Mouse (Mus musculus) testis, adult 2 months (tissue): ENCODE results near the gene Wnt9a. TPM values are rescaled to one million over a fixed set of nuclear protein-coding genes. Genes with fewer than 3 reads are reported as not detected.
"Not testable (repeated sequence)": the region's sequence is repeated elsewhere in the genome, so short reads cannot be mapped to it uniquely, and the experiment has no call there.

Experiments used
- H3K27ac ChIP-seq: fragments of 200-500 bp; 2 replicates; pipeline ENCODE4 v1.5.1; 2012; ENCODE audit warnings: low read depth, low read length; ENCODE audit not compliant: control insufficient read depth, insufficient read depth
- H3K27me3 ChIP-seq: fragments of 200-500 bp; 2 replicates; pipeline ENCODE4 v1.6.1; 2012; ENCODE audit warnings: mild to moderate bottlenecking, low read length, moderate library complexity; ENCODE audit not compliant: control insufficient read depth, insufficient read depth
- H3K36me3 ChIP-seq: fragments of 200-500 bp; 2 replicates; pipeline ENCODE4 v1.6.1; 2012; ENCODE audit warnings: mild to moderate bottlenecking, low read length; ENCODE audit not compliant: control insufficient read depth, insufficient read depth
- H3K4me1 ChIP-seq: fragments of 200-500 bp; 2 replicates; pipeline ENCODE4 v1.6.1; 2012; ENCODE audit warnings: low read length; ENCODE audit not compliant: control insufficient read depth, insufficient read depth
- H3K4me3 ChIP-seq: fragments of 200-500 bp; 2 replicates; pipeline ENCODE4 v1.5.1; 2012; ENCODE audit warnings: low read depth, mild to moderate bottlenecking, low read length, moderate library complexity, mixed read lengths; ENCODE audit not compliant: control insufficient read depth
- CTCF ChIP-seq: fragments of 200-500 bp; IDR thresholded peaks from 2 replicates; pipeline ENCODE4 v1.5.1; 2012; ENCODE audit warnings: low read depth, mild to moderate bottlenecking, inconsistent platforms, low read length, moderate library complexity; ENCODE audit not compliant: control insufficient read depth, insufficient read depth, insufficient replicate concordance
- POLR2A ChIP-seq: fragments of 200-500 bp; IDR thresholded peaks from 2 replicates; pipeline ENCODE4 v1.6.1; 2012; ENCODE audit warnings: low read depth, mild to moderate bottlenecking, inconsistent platforms, low read length, moderate library complexity; ENCODE audit not compliant: control insufficient read depth
- polyA plus RNA-seq: library from polyadenylated mRNA; depleted of rRNA; stranded (reverse); fragments of >200 nt; gene quantifications from 2 replicates; pipeline ENCODE4 v1.2.3, GENCODE M21; 2012; rRNA removed

Wnt9a gene
- polyA plus RNA-seq, 1 experiment, result 0.40 TPM

DNA sequence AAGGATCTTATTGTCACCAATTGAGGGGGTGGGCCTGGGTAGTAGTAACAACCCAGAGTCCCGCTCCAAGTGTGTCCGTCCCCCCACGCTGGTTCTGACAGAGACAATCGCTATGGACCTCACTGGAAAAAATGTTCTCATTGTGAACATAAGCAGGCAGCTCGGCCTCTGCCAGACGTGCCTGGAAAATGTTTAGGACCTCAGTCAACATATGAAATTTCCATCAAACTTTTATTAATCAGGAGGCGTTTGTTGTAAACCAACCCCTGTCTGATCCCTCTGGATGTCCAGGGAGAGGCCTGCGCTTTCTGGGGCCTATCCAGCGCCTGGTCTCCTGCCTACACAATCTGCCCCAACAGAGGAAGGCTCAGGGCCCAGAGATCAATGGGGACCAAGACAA is 57.3 kb downstream of the Wnt9a start:
- no peaks in the 10 kb centered on the region; the same call in 1 of the 2 replicates for H3K4me1 ChIP-seq
- no peak overlapping the region for H3K27ac ChIP-seq
- no peaks in the 10 kb centered on the region for H3K36me3 ChIP-seq
- no peak overlapping the region for H3K4me3 ChIP-seq
- TF ChIP-seq POLR2A, result no peak
- no peak for TF ChIP-seq CTCF
- no peaks in the 10 kb centered on the region for H3K27me3 ChIP-seq

DNA sequence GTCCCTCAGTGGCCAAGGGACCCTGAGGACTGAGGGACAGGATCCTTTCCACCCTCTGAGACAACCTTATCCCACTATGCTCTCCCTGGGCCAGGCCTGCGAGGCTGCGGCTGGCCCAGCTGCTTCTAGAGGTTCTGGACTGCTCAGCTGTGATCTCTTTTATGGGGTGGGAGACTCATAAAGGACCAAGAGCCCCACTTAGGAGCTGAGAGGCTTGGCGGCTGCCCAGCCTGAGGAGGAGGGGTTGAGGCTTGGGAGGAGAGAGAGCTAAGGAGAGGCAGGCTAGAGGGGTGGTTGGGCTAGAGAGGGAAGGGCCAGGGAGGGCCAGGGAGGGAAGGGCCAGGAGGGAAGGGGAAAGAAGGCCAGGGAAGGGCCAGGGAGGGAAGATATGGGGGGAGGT is 57.7 kb downstream of the Wnt9a start:
- H3K4me3 ChIP-seq, result no peak overlapping the region
- TF ChIP-seq CTCF (no peak), POLR2A (no peak)
- no peak overlapping the region for H3K27ac ChIP-seq
- H3K27me3 ChIP-seq, result no peaks in the 10 kb centered on the region
- H3K4me1 ChIP-seq, result no peaks in the 10 kb centered on the region; the same call in 1 of the 2 replicates
- H3K36me3 ChIP-seq, result no peaks in the 10 kb centered on the region

DNA sequence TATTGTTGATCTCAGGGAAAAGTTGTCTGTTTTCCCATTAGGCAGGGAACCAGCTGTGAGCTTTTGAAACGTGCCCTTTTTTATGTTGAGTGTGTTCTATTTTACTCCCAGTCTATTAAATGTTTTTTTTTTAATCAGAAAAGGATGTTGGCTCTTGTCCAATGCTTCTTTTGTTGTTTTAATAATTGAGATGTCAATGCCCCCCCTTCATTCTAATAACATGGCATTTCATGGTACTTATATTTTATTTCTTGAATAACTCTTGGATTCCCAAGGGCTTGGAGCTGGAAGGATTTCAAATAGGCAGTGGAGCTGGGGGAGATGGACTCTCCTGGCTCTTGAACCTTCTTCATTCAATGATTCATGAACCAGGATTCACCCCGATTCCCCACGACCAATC is 59.3 kb downstream of the Wnt9a start:
- H3K4me3 ChIP-seq, result no peak overlapping the region
- H3K36me3 ChIP-seq, result no peaks in the 10 kb centered on the region
- no peaks in the 10 kb centered on the region; the same call in 1 of the 2 replicates for H3K4me1 ChIP-seq
- TF ChIP-seq POLR2A, result no peak
- TF ChIP-seq CTCF, result no peak
- no peak overlapping the region for H3K27ac ChIP-seq
- no peaks in the 10 kb centered on the region for H3K27me3 ChIP-seq

DNA sequence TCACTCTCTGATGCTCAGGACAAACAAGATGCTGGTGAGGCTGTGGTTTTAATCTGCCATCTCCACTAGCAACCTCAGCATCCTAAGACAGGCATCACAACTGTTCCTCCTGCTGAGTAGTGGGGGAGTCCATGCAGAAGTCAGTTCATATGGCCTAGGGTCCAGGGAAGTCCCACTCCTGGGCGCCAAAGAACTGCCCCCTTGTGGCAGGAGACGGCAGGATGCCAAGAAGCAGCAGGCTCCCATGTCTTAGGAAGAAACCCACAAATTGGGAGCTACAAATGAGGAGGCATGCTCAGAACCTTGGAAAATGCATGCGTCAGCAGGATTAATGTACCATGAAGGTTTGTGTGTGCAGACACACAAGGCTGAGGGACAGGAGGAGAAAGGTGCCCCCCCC is 59.9 kb downstream of the Wnt9a start:
- TF ChIP-seq POLR2A (no peak), CTCF (no peak)
- no peak overlapping the region for H3K4me3 ChIP-seq
- H3K27ac ChIP-seq, result no peak overlapping the region
- no peaks in the 10 kb centered on the region; the same call in 1 of the 2 replicates for H3K4me1 ChIP-seq
- H3K27me3 ChIP-seq, result no peaks in the 10 kb centered on the region
- no peaks in the 10 kb centered on the region for H3K36me3 ChIP-seq

DNA sequence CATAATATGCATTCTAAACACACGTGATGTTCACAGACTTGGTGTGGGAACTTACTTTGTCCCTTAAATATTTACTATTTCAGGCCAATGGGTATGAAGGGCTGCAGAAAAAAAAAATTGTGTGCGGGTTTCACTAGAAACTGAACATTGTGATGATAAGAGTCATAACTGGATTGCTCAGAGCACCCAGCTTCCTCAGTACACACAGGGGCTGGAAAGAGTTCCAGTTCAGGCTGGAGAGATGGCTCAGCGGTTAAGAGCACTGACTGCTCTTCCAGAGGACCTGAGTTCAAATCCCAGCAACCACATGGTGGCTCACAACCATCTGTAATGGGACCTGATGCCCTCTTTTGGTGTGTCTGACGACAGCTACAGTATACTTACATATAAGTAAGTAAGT is 61.2 kb downstream of the Wnt9a start:
- H3K36me3 ChIP-seq, H3K27me3 ChIP-seq, H3K4me3 ChIP-seq, H3K27ac ChIP-seq, H3K4me1 ChIP-seq: not testable (repeated sequence)

DNA sequence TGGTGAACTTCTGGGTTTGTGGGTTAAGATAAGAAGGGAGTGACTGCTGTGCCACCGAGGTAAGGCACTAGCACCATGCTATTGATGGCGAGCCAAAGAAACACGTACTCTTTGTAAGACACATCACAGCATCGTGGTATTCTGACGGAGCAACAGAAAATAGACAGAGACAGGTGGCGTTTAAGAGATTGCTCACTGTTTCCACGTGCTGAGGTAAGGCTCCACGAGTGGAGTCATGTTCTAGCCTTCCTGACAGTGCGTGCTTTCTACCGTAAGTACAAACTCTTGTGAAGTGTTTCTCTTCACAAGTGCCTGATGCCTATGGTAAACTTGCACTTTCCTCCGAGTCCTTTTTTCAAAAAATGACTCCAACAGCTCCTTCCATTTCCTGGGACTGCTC is 63.1 kb downstream of the Wnt9a start:
- Histone ChIP-seq H3K4me3 (no peak overlapping the region), H3K36me3 (no peaks in the 10 kb centered on the region), H3K27me3 (no peaks in the 10 kb centered on the region), H3K4me1 (no peaks in the 10 kb centered on the region; the same call in 1 of the 2 replicates), H3K27ac (no peak overlapping the region)
- TF ChIP-seq POLR2A (no peak), CTCF (no peak)

DNA sequence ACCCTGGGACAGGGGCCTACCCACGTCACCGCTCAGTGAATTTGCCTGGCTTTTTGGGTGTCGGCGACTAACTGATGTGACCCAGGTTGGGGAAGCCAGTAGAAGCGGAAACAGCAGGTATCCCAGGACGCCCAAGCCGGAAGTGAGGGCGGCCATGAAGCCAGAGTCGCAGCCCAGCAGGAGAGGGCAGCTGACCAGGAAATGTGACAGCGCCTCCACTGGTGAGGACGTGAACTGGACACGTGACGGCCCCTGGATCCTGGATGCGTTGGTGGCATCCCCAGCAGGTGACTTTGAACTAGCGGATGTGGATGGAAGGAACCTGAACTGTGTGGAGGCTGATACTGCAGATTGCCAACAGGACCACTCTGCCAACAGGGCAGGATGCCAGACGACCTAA is 68.7 kb downstream of the Wnt9a start, which contains the start of gene Prss38:
Prss38 (minus strand) TSS at position 183 of the 400 bp plus-strand sequence.
- peaks cover 5% of the 10 kb centered on the region; the same call in 1 of the 2 replicates for H3K4me1 ChIP-seq
- H3K27me3 ChIP-seq, result no peaks in the 10 kb centered on the region
- H3K4me3 ChIP-seq, result peak within 1 kb of the TSS; percentile 72
- H3K36me3 ChIP-seq, result no peaks in the 10 kb centered on the region
- TF ChIP-seq POLR2A (peak; percentile 51; the same call in 1 of the 2 replicates), CTCF (peak; percentile 67; the same call in 1 of the 2 replicates)
- peak within 1 kb of the TSS; percentile 2 for H3K27ac ChIP-seq

DNA sequence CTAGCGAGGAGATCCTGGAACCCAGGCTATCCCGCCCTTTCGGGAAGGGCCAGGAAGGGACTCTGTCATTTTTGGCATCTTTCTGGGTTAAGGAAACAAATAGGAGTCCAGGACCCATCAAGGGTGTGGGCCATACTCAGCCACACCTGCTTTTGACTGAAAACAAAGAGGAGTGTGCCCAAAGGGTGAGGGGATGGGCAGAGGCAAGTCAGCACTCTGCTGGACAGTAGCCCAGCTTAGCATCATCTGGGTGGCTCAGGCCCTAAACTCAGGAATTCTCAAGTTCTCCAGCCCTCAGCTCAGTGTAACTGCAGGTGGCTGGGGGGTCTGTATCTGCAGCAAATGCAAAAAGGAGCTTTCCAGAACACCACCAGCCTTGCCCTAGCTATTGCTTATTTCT is 71.3 kb downstream of the Wnt9a start:
- no peak overlapping the region for H3K4me3 ChIP-seq
- H3K36me3 ChIP-seq, result no peaks in the 10 kb centered on the region
- H3K27ac ChIP-seq, result no peak overlapping the region
- H3K4me1 ChIP-seq, result peaks cover 5% of the 10 kb centered on the region; the same call in 1 of the 2 replicates
- TF ChIP-seq POLR2A (no peak), CTCF (no peak)
- H3K27me3 ChIP-seq, result no peaks in the 10 kb centered on the region

DNA sequence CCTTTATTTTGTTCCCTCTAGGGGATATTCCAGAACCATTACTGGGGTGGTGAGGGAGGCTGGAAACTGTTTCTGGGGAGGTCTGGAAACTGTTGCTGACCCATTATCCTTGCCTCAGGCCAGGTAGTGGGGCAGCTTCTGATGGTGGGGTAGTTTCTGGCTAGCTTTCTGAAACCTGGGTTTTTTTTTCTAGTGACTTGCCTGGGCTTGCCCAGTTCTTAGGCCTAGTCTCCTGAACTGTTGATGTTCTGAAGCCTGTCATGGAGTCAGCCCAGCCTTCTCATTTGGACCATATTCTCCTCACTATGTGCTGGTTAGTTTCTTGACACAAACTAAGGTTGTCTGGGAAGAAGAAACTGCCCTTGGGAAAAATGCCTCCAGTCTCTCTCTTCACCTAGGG is 72.8 kb downstream of the Wnt9a start:
- no peak overlapping the region for H3K27ac ChIP-seq

More for the DNA sequence above, 72.8 kb downstream of the Wnt9a start:
- Histone ChIP-seq H3K4me1 (peaks cover 5% of the 10 kb centered on the region; the same call in 1 of the 2 replicates), H3K27me3 (no peaks in the 10 kb centered on the region), H3K4me3 (no peak overlapping the region), H3K36me3 (no peaks in the 10 kb centered on the region)
- TF ChIP-seq CTCF (no peak), POLR2A (no peak)

Other genes starting within 250 kb of the Wnt9a start
- gene Obscn, start 170.5 kb upstream of the Wnt9a start, polyA plus RNA-seq, result 1.9 and 2.8 TPM in 2 replicates
- gene Iba57, start 143.2 kb upstream of the Wnt9a start, polyA plus RNA-seq, result 9.4 and 10.3 TPM in 2 replicates
- 2.1 and 2.7 TPM in 2 replicates for gene Gjc2, start 123.7 kb upstream of the Wnt9a start, polyA plus RNA-seq
- 168 and 188 TPM in 2 replicates for gene Guk1, start 114.7 kb upstream of the Wnt9a start, polyA plus RNA-seq
- 75.8 and 82.3 TPM in 2 replicates for gene Mrpl55, start 104.4 kb upstream of the Wnt9a start, polyA plus RNA-seq
- gene 2310033P09Rik, start 98.6 kb upstream of the Wnt9a start, polyA plus RNA-seq, result 11.1 and 13.3 TPM in 2 replicates
- 243 and 247 TPM in 2 replicates for gene Arf1, start 78.7 kb upstream of the Wnt9a start, polyA plus RNA-seq
- gene Wnt3a, start 16.2 kb upstream of the Wnt9a start, polyA plus RNA-seq, result 3.1 and 4.3 TPM in 2 replicates
- 9.3 and 12.7 TPM in 2 replicates for gene Prss38, start 68.7 kb downstream of the Wnt9a start, polyA plus RNA-seq
- gene Jmjd4, start 143.1 kb downstream of the Wnt9a start, polyA plus RNA-seq, result 2.8 and 3.0 TPM in 2 replicates
- gene Snap47, start 144.3 kb downstream of the Wnt9a start, polyA plus RNA-seq, result 22.6 and 25.8 TPM in 2 replicates
- gene Zfp867, start 165.5 kb downstream of the Wnt9a start, polyA plus RNA-seq, result 1.1 and 1.4 TPM in 2 replicates
- gene Zkscan17, start 219.8 kb downstream of the Wnt9a start, polyA plus RNA-seq, result 75.9 and 80.8 TPM in 2 replicates
- gene Nlrp3, start 234.6 kb downstream of the Wnt9a start, polyA plus RNA-seq, result 0.09 and 0.11 TPM in 2 replicates